18 mouse cellular contexts compared by ENCODE assay signal in genomic region chr17:15459761-15460160, GRCm38 (mm10). TPM values are rescaled to one million over a fixed set of nuclear protein-coding genes. Genes with fewer than 3 reads are reported as not detected.
DNase-seq lines count a peak whose midpoint lies in the region; TF ChIP-seq lines count a peak whose summit lies in the region.
"Had no signal": no experiment of that assay in that cellular context is flagged by ENCODE, and none has a peak within 500 bp of the region (broad histone marks: within the 10 kb centered on the region; RNA-seq: fewer than 3 reads in every experiment).

No protein-coding gene starts in this region.

- no peaks in the 10 kb centered on the region for H3K4me1 ChIP-seq in cerebellum, adult 2 months (ENCODE audit: control insufficient read depth, insufficient read depth, low read length)
- H3K4me1 ChIP-seq: embryonic facial prominence, embryonic 15.5 days; forebrain, embryonic 10.5 days had no signal

- no peak overlapping the region for H3K27ac ChIP-seq in cerebellum, adult 2 months (ENCODE audit: insufficient read depth, low read length)
- H3K27ac ChIP-seq: embryonic facial prominence, embryonic 15.5 days; forebrain, embryonic 10.5 days; heart, embryonic 10.5 days; hindbrain, embryonic 14.5 days had no signal

- no peak for TF ChIP-seq CTCF in cerebellum, adult 2 months (IDR thresholded peaks at IDR 0.05; ENCODE audit: borderline replicate concordance, insufficient read depth, low read depth, low read length)

- no peak overlapping the region for H3K4me3 ChIP-seq in cerebellum, adult 2 months (replicated peaks; ENCODE audit: insufficient read depth, low read depth, low read length)
- H3K4me3 ChIP-seq: embryonic facial prominence, embryonic 15.5 days; erythroblast, embryonic 14.5 days; forebrain, embryonic 10.5 days; heart, embryonic 10.5 days had no signal

- 38% methylated on average over 4 of the region's 4 CpGs for WGBS in cerebellum, adult 2 months

- no peak for TF ChIP-seq POLR2A in cerebellum, adult 2 months (IDR thresholded peaks at IDR 0.05; ENCODE audit: borderline replicate concordance, insufficient read depth, low read length)

- intact Hi-C loops in left cerebral cortex, postnatal 4 days (cut with DNase I), result no loop called here

- no peaks in the 10 kb centered on the region for H3K27me3 ChIP-seq in cerebellum, adult 2 months (ENCODE audit: control insufficient read depth, insufficient read depth, low read length)
- H3K27me3 ChIP-seq: embryonic facial prominence, embryonic 15.5 days had no signal

- DNase-seq in cerebellum, postnatal 10 days, result peak; percentile 22 to 29
- DNase-seq in cerebellum, adult 2 months, result no peak
- peak; percentile 26 for DNase-seq in gastrocnemius, postnatal 25 days
- no peak for DNase-seq in gastrocnemius, adult 18-20 months (ENCODE audit: low spot score)
- DNase-seq in left cerebral cortex, postnatal 4 days, result peak; percentile 8
- DNase-seq in left cerebral cortex, adult 18-20 months (ENCODE audit: low spot score in 2 of 2), result no peak
- DNase-seq in skeletal muscle tissue, adult 2 months (ENCODE audit: low read depth, low spot score), result peak; percentile 25
- DNase-seq: adrenal gland, postnatal 10 days; B cell, adult 2 months; cerebellum, adult 11-12 months; cerebellum, adult 9-11 months; embryo, embryonic 11 days; heart, postnatal 4 days had no signal

RNA-seq across cellular contexts. Expression of gene Psmb1, which starts 39.8 kb away (rescaled TPM):
- 157 and 162 TPM in 2 replicates for polyA plus RNA-seq in cerebellum, adult 2 months (2012; rRNA removed)
- total RNA-seq in gastrocnemius, postnatal 25 days (2021), result 100 to 1,000 TPM in 1 of 2 experiments, 10 to 100 TPM in 1; 84.4 to 104 TPM
- 100 to 1,000 TPM; 105 to 115 TPM for total RNA-seq in gastrocnemius, adult 18-20 months (2021)
- total RNA-seq in left cerebral cortex, postnatal 4 days (2021), result 100 to 1,000 TPM; 135 to 138 TPM
- 100 to 1,000 TPM; 133 to 136 TPM for total RNA-seq in left cerebral cortex, adult 18-20 months (2021)

RNA-seq across cellular contexts. Expression of gene Tbp, which starts 39.9 kb away (rescaled TPM):
- polyA plus RNA-seq in cerebellum, adult 2 months (2012; rRNA removed), result 58.2 and 68.7 TPM in 2 replicates
- 1 to 10 TPM; 7.0 to 7.7 TPM for total RNA-seq in gastrocnemius, postnatal 25 days (2021)
- total RNA-seq in gastrocnemius, adult 18-20 months (2021), result 1 to 10 TPM; 6.7 to 7.0 TPM
- total RNA-seq in left cerebral cortex, postnatal 4 days (2021), result 10 to 100 TPM; 38.1 to 38.4 TPM
- 10 to 100 TPM; 25.7 to 30.0 TPM for total RNA-seq in left cerebral cortex, adult 18-20 months (2021)

Comparison
In these comparisons a context has a peak if more than half of its experiments do, and no peak if none do; other contexts are left out.
1. DNase-seq: peak in cerebellum, postnatal 10 days (2 of 2), gastrocnemius, postnatal 25 days (single experiment), left cerebral cortex, postnatal 4 days (single experiment) and skeletal muscle tissue, adult 2 months (single experiment); none in cerebellum, adult 2 months (0 of 2), gastrocnemius, adult 18-20 months (single experiment) and left cerebral cortex, adult 18-20 months (0 of 2).